Mouse (Mus musculus) olfactory bulb, adult 2 months (tissue): ENCODE measurements around the gene Mmgt1. TPM values are rescaled to one million over a fixed set of nuclear protein-coding genes. Genes with fewer than 3 reads are reported as not detected.

ENCODE experiments used
- H3K27ac ChIP-seq: fragments of 200-500 bp; 2 replicates; pipeline ENCODE4 v1.5.1; 2012; ENCODE audit warnings: low read depth, low read length; ENCODE audit not compliant: insufficient read depth
- H3K4me1 ChIP-seq: fragments of 200-500 bp; 2 replicates; pipeline ENCODE4 v1.6.1; 2012; ENCODE audit warnings: low read length; ENCODE audit not compliant: control insufficient read depth, insufficient read depth
- H3K4me3 ChIP-seq: fragments of 200-500 bp; 2 replicates; pipeline ENCODE4 v1.5.1; 2012; ENCODE audit warnings: mild to moderate bottlenecking, low read depth, low read length, moderate library complexity; ENCODE audit not compliant: insufficient read depth
- CTCF ChIP-seq: fragments of 200-500 bp; IDR thresholded peaks from 2 replicates; pipeline ENCODE4 v1.5.1; 2012; ENCODE audit warnings: low read depth, mild to moderate bottlenecking, low read length, moderate library complexity; ENCODE audit not compliant: insufficient read depth
- POLR2A ChIP-seq: fragments of 200-500 bp; IDR thresholded peaks from 2 replicates; pipeline ENCODE4 v1.6.1; 2012; ENCODE audit warnings: mild to moderate bottlenecking, low read depth, low read length, moderate library complexity; ENCODE audit not compliant: insufficient read depth
- WGBS: fragments of 180-500 bp; shearing (Covaris S2); methylation state at CpG from one replicate; pipeline ENCODE4 v1.1.7; 2018; 5-methylcytosine and 5-hydroxymethylcytosine counted together
- polyA plus RNA-seq: library from polyadenylated mRNA; stranded (reverse); fragments of >200 nt; gene quantifications from 2 replicates; pipeline ENCODE4 v1.2.4, GENCODE M21; 2012; ENCODE audit warnings: low replicate concordance; ENCODE audit not compliant: missing spikeins, insufficient read depth, insufficient read length

Gene Mmgt1
- polyA plus RNA-seq, 1 experiment = not detected

- 71% methylated on average over 2 of the region's 2 CpGs for WGBS
- H3K27ac ChIP-seq = no peak overlapping the region
- no peaks in the 10 kb centered on the region for H3K4me1 ChIP-seq
- H3K4me3 ChIP-seq = no peak overlapping the region
- TF ChIP-seq POLR2A = no peak
Measured at GRCm38 (mm10) chrX:56606536-56606935, 8.7 kb upstream of the Mmgt1 start.

- TF ChIP-seq POLR2A (no peak), CTCF (no peak)
- peak overlapping the region; percentile 83 for H3K4me3 ChIP-seq
- WGBS = 14% methylated on average over 25 of the region's 25 CpGs
- no peaks in the 10 kb centered on the region for H3K4me1 ChIP-seq
- 0 out of 2 replicates have a peak overlapping the region, but pooled peaks have one; percentile 29 for H3K27ac ChIP-seq
Measured at GRCm38 (mm10) chrX:56597219-56597886, 516 bp downstream of the Mmgt1 start.

GRCm38 (mm10) chrX:56578200-56578599, 19.7 kb downstream of the Mmgt1 start:
- Histone ChIP-seq H3K4me1 (no peaks in the 10 kb centered on the region), H3K4me3 (no peak overlapping the region), H3K27ac (no peak overlapping the region)
- WGBS = 59% methylated on average over 2 of the region's 2 CpGs
- TF ChIP-seq POLR2A = no peak
- no peak for TF ChIP-seq CTCF

- H3K4me3 ChIP-seq = no peak overlapping the region
- no peak overlapping the region for H3K27ac ChIP-seq
- WGBS = 23% methylated on average over 6 of the region's 6 CpGs
- TF ChIP-seq CTCF = no peak
- no peaks in the 10 kb centered on the region for H3K4me1 ChIP-seq
Measured at GRCm38 (mm10) chrX:56572465-56572864, 25.4 kb downstream of the Mmgt1 start.

GRCm38 (mm10) chrX:56553584-56553983, 44.3 kb downstream of the Mmgt1 start:
- WGBS = 85% methylated on average over 3 of the region's 3 CpGs

GRCm38 (mm10) chrX:56549506-56549905, 48.4 kb downstream of the Mmgt1 start, which contains the start of gene Gm648:
Gm648 (minus strand) TSS chrX:56549606.
- WGBS = 92% methylated on average over 7 of the region's 7 CpGs
- no peaks in the 10 kb centered on the region for H3K4me1 ChIP-seq
- H3K4me3 ChIP-seq = no peak within 1 kb of the TSS
- TF ChIP-seq POLR2A = no peak
- TF ChIP-seq CTCF = no peak
- H3K27ac ChIP-seq = no peak within 1 kb of the TSS

More at GRCm38 (mm10) chrX:56553584-56553983, 44.3 kb downstream of the Mmgt1 start:
- Histone ChIP-seq H3K4me1 (no peaks in the 10 kb centered on the region), H3K4me3 (no peak overlapping the region), H3K27ac (no peak overlapping the region)
- TF ChIP-seq POLR2A = no peak
- TF ChIP-seq CTCF = no peak

- WGBS = 57% methylated on average over 4 of the region's 4 CpGs
- Histone ChIP-seq H3K4me3 (no peak overlapping the region), H3K27ac (no peak overlapping the region), H3K4me1 (no peaks in the 10 kb centered on the region)
- TF ChIP-seq POLR2A (no peak), CTCF (no peak)
Measured at GRCm38 (mm10) chrX:56537162-56537561, 60.7 kb downstream of the Mmgt1 start.

Other genes with a start within 250 kb of the Mmgt1 start
- not detected in 2 replicates for gene Smim10l2a, start 223.5 kb downstream of the Mmgt1 start, polyA plus RNA-seq
- gene Gm2174, start 150.1 kb downstream of the Mmgt1 start, polyA plus RNA-seq = not detected in 2 replicates
- not detected in 2 replicates for gene Ints6l, start 143.2 kb downstream of the Mmgt1 start, polyA plus RNA-seq
- gene Gm10477, start 73.3 kb downstream of the Mmgt1 start, polyA plus RNA-seq = not detected in 2 replicates
- not detected in 2 replicates for gene Gm648, start 48.5 kb downstream of the Mmgt1 start, polyA plus RNA-seq
- 368 TPM in 1 of 2 replicates, not detected in the other for gene Slc9a6, start 11.7 kb upstream of the Mmgt1 start, polyA plus RNA-seq
- gene Fhl1, start 133.7 kb upstream of the Mmgt1 start, polyA plus RNA-seq = not detected in 2 replicates
- not detected in 2 replicates for gene Map7d3, start 224.3 kb upstream of the Mmgt1 start, polyA plus RNA-seq